Mouse (Mus musculus) MEL-GATA-1-ER (cell line): ENCODE data around the gene Fnbp1l.
A peak's percentile ranks its signal among the peaks of the same experiment; 100 is the strongest.

Experiments used
- DNase-seq: peaks from one replicate; pipeline ENCODE4 v3.0.0-alpha.2; 2012; ENCODE audit warnings: low read depth; ENCODE audit errors: extremely low read depth

The Fnbp1l gene

DNA sequence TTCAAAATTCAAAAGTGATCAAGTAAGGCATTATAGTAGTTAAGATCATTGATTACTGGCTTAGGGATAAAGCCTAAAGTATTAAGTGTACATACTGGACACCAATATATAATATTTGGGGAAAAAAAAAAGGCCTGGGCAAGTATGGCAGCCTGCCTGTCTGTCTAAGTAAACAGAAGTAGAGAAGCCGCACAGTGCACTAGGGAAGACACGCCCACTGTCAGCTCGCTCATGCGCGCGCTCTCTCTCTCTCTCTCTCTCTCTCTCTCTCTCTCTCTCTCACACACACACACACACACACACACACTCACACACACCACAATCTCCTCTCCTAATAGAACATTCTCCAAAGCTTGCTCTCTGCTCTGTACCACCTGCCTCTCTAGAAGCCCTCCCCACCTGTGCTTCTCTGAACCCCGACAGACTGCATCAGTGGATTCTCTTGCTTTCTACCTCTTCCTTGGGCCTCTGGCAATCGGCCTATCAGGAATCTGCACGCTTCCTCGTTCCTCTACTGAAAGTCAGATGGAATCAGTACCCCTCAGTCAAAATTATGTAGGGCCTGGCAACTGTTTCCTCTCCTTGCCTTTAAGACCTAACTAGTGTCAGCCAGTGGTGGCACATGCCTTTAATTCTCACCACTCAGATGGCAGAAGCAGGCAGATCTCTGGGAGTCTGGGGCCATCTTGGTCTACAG is 13.3 kb downstream of the Fnbp1l start:
- peak; percentile 16 for DNase-seq

DNA sequence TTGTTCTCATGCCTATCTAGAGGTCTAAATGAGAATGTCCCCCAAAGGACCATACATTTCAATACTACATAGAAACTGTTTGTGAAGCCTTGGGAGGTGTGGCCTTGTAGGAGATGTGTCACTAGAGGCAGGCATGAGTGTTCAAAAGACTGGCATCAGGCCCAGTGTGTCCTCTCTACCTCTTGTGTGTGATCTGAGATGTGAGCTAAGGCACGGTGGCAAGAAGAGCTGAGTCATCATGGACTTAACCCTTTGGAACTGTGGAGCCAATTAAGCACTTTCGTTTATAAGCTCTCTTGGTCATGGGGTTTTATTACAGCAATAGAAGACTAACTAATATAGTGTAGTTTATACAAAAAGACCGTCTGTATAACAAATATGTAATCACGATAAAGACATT is 16.3 kb downstream of the Fnbp1l start:
- no peak for DNase-seq

DNA sequence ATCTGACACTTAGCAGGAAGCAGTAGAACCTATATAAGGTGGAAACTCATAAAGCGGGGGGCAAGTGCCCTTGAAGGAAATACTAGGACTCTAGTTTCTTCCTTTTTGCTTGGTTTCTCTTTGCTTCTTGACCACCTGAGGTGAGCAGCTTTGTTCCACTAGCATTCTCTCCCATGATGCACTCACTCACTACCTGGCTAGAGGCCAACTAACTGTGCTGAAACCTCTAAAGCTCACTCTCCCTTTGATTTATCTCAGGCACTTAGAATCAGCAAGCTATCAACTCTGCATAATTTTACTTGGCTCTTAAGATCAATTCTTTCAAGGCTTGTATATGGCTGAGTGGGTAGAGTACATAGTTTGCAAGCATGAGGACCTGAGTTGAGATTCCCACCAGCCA is 17.1 kb downstream of the Fnbp1l start:
- no peak for DNase-seq

DNA sequence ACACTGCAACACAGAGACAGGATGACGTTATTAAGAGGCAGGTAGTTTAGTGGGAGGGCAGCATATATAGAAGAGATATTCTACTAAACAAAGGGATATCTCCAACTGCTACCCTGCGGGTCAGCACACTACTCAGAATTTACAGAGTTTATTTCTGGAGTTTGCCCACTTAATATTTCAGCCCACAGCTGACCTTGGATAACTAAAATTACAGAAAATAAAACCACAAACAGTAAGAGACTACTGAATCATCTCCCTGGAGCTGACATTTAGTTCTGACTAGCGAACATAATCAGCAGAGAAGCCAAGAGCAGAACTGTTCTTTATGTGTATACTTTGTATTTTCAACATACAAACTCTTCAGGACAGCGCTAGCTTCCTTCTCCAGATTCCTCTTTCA is 20.2 kb downstream of the Fnbp1l start:
- no peak for DNase-seq

DNA sequence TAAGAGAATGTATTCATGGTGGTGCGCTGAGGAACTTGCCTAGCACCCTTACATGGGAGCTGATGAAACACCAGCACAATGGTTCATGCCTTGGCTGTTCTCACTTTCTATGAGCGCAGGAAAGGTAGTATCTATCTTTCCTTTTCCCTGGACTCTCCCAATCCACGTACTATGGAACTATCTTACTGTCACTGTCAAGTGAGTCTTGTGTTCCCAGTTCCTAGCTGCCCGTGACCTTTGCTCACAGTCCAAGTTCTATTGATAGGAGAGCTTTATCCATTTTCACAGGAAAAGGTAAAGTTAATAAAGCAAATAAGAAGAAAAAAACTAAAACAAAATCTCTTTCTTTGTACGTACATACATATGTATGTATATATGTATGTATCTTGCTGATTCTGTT is 28.7 kb downstream of the Fnbp1l start:
- no peak for DNase-seq

DNA sequence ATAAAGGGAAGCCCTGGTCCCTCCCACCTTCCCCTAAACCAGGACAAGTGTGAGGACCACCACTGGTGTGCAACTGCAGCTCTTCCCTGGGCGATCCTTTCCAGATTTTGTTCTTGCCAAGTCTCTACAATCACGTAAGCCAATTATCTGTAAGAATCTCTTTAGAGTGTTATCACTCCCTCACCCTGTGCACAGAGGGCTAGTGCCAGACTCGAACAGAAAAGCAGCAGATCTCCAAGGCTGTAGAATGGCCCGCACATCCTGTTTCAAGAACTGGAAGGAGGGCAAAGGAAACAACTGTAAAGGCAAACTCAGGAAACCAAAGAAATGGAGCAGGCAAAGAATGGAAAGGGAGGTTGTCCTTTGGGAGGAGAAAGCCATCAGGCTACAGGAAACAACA is 29.2 kb downstream of the Fnbp1l start:
- no peak for DNase-seq

DNA sequence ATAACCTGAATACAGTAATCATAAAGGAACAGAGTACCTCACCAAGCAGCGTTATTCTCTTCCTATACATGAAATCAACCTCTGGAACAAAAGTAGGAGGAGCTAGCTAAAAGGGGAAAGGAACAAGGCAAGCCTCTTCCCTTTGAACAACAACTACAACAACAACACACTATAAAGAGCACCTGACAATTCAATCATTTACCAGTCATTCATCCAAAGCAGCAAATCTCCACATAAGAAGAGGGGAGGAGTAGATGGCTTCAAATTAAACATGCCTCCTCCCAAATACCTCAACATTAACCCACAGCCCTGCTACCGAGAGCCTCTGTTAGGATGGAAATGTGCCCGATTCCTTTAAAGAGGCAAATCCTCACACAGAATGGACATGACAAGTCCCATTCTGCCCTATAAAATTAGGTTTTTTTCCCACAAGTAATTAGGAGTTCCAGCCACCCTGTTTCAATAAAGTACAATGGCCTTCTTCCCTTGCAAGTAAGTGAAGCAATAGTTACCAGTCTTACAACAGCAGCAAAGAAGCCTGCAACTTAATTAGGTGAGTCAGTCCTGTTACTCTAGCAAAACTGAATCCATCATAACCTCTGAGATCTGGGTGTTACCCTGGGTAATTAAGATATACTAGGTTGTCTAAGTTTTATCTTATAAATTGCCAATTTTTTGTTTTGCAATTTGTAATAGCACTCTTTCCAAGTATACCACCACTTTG is 32.4 kb downstream of the Fnbp1l start:
- DNase-seq, result no peak

DNA sequence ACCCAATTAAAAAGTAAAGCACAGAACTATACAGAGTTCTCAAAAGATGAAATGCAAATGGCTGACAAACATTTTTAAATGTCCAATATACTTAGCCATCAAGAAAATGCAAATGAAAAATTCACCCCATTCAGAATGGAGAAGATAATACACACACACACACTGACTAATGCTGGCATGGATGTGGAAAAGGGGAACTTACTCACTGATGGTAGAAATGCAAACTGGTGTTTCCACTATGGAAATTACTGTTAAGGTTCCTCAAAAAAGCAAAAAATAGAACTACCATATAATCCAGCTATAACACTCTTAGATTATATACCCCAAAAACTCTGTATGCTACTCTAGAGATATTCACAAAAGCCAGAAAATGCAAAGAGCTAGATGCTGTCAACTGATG is 42.2 kb downstream of the Fnbp1l start:
- peak; percentile 33 for DNase-seq

DNA sequence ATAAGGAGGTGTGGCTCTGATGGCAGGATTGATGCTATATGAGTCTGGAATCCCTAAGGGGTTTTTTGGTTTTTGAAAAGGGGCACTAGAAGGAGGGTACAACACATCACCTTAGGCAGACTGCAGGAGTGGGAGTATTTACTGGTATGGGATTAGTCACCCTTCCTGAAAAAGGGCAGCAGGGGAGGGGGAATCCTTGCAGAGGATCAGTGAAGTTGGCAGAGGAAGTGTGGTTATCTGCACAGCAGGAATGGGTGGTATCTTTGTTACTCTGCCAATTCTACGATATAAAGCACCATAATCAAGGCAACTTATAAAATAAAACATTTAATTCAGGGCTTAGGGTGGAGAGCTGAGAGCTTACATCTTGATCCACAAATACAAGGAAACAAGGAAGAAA is 44.6 kb downstream of the Fnbp1l start:
- no peak for DNase-seq

DNA sequence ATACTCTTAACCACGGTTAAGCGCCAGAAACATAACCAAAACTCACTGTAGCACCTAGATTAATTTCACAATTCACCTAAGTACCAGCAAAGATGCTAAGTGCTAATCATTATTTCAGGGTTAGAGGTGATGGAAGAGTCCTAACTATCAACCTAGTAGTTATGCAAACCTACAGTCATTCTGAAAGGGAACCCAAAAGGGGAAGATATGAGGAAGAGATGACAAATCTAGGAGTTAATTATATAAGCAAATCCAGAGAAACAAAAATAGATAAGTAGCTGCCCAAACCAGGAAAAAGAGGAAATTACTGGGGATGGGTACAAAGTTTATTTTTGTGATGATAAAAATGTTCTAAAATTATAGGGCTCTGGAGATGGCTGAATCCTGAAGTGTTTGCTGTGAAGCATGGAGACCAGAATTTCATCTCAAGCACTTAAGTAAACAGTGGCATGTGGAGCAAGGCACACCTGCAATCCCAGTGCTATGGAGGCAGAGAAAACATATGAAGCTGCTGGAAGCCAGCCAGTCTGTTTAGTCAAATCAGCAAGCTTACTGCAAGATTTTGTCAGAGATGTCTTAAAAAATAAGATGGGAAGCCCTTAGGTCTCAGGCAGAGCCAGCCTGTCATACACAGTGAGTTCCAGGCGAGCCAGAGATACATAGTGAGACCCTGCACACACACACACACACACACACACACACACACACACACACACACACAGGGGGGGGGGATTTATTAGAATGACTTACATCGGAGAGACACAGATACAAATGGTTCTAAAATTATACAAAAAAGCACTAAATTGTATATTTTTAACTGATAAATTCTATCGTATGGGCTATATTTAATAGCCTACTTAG is 45.9 kb downstream of the Fnbp1l start:
- DNase-seq, result no peak

DNA sequence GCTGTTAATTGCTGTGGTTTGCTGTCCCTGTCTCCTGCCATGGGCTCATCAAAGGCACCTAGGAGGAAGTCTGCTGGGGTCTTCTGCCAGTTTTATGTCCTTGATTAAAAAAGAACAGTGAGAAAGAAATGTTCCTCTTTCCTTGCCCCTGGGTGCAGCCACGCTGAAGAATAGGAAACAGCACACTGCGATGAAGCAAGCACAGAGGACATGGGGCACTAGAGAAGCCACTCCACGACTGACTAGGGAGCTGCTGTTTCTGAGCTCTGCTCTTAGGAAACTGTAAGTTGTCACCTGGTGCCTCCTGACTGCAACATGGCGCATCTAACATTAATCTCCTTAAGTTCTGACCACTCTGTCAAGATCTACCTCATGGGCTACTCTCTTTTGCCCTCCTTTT is 53.0 kb downstream of the Fnbp1l start:
- no peak for DNase-seq

DNA sequence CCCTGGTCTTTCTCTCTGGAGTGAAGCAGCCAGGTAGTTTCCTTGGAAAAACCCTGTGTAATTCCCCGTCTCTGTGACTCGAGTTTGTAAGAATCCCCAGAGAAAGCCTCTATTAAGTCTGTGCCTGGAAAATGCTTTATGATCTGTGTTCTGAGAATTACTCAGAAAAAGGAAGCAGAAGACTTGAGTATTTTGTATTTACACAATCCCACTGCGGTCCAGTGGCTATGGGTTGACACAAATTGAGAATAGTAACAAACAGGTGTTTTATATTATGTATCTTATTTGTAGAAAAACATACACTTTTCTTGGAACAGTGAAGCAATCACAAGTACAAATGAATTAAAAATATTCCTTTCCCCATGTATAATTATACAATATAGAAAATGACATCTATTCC is 53.4 kb downstream of the Fnbp1l start:
- no peak for DNase-seq

DNA sequence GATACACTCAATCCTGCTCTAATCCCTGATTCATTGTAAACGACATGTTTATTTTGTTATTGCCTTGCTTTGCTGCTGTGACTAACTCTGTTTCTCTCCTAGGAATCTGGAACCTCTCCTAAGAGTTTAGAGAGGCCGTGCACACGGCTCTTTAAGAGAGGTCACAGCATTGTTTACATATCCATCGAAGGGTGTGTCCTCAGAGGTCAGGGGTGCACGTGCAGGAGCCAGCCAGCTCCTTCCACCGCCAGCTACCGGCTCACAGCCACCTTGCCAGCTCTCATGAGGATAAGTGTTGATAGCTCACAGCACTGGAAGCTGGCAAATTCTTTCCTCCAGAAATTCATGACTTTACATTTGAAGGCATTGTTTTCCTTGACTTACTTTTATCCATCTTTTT is 54.2 kb downstream of the Fnbp1l start:
- no peak for DNase-seq

DNA sequence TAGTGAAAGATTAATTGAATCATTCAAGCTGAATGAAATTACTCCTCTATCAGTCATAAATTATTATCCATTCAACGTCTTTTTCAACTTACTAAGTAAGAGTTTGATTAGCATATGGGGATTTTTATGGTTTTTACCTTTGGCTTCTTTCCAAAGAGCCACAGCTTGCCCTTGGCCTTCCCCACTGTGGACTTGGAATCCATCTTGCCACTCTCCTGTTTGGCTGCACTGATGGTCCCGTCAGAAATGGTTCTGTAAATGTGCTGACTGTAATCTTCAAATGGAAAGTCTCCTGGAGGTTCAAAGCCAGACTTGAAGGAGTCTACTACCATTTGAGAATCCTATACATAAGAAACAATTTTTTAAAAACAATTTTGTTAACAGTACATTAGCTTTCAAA is 61.7 kb downstream of the Fnbp1l start:
- no peak for DNase-seq

DNA sequence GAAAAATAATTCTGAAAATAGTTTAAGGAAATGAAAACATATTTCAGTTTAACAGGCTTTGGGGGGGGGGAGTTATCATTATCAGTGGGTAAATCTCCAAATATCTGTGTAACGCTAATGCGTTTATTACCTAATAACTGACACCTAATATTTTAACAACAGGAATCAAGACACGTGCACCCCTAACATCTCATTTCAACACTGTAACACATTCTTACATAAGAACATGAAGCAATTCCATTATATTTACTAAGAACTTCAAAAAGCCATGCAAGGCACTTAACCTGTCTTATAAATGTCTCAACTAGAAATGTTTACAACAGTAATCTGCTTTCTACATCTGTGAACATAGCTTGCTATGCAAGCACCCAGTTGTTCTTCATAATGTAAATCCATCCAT is 68.3 kb downstream of the Fnbp1l start:
- DNase-seq, result no peak

DNA sequence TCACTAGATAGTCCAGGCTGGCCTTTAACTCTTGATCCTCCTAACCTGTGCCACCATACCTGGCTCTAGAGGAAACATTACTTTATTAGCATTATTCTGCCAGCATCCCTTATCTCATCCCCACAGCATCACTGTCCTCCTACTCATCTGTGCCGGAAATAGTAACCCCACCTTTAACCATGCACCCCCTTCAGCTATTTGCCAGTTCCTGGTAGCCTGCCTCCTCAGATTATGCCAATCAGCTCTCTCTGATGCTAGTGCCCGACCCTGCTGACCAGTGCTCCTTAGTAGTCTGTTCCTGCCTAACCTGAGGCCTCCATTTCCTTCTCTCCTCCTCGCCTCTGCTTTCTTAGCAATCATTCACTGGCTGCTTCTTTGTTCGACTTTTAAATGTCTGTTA is 72.0 kb downstream of the Fnbp1l start:
- no peak for DNase-seq

DNA sequence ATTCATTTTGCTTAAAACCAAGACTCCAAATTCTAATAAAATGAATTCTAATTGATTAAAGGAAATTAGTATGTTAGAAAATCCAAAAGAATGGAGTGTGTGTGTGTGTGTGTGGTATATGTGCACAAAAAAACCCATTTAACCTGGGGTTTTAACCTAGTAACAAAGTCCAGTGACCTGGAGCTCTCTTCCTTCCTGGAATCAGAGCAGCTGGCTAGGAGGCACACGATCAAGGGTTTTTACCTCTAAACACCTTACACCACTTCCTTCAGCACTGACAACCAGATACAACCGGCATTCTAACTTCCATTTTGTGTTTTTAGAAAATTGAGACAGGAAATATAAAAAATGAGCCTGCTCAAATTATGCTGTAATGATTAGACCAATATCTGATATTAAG is 74.2 kb downstream of the Fnbp1l start:
- no peak for DNase-seq

DNA sequence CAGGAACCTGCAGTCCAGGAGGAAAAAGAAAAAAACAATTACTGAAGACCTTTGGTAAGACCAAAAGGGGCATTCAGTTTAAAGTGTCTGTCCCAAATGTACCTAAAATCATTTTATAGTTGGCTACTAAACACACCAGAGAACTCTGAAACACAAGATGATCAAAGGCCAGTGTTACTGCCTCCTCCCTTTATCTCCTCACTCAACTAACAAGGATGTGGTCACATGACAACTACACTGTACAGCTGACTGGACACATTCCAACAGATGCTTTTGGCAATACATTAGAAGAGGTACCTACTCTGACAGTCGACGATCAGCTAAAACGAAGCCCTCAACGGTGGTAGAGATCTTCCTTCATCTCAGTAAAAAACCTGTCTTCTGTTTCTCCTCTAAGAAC is 78.6 kb downstream of the Fnbp1l start:
- no peak for DNase-seq

DNA sequence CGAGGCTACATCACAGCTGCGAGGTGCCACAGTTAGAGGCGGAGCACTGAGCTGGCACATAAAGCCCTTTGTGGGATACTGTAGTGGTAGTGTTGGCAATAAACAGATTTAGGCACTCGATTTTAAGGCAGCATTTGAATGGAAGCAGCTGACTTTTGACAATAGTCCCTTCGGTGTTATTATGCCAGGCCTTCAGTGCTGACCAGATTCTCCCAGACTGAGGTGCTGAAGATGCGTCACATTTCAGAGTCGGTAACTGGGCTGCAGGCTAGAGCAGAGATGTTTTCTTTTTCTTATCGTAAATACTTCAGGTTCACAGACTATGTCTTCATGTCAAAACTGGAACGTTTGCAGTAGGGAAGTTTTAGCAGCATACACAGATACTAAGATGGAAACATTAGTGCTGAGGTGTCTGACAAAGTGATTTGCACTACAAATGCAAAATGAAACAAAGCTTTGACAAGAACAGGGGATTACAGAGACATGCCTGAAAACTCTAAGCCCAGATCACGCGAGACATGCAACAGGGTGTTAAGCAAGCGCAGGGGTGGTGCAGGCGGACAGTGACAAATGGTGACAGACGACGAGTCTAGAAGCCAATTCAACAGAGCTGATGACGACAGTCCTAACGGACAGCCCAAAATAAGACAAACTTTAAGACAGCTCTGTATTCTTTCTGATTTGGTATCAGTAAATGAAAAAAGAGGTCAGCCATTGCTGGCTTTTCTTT is 79.4 kb downstream of the Fnbp1l start:
- DNase-seq, result no peak

DNA sequence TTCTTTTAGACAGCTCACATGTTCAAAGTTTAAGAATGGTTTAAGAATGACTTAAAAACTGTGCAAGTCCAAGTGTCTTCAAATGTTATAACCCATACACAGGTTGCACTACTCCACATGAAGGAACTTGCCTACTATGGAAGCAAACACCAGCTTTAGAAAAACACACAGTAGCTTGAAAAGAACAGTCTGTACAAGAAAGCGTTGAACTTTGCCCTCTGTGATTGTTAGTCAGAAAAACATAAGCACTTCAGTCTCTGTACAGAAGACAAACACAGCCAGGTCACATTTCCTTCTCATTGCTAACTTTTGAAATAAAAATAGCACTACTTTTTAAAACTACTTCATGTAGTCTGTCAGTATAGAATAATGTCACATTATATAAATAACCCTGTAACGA is 80.7 kb downstream of the Fnbp1l start:
- no peak for DNase-seq

DNA sequence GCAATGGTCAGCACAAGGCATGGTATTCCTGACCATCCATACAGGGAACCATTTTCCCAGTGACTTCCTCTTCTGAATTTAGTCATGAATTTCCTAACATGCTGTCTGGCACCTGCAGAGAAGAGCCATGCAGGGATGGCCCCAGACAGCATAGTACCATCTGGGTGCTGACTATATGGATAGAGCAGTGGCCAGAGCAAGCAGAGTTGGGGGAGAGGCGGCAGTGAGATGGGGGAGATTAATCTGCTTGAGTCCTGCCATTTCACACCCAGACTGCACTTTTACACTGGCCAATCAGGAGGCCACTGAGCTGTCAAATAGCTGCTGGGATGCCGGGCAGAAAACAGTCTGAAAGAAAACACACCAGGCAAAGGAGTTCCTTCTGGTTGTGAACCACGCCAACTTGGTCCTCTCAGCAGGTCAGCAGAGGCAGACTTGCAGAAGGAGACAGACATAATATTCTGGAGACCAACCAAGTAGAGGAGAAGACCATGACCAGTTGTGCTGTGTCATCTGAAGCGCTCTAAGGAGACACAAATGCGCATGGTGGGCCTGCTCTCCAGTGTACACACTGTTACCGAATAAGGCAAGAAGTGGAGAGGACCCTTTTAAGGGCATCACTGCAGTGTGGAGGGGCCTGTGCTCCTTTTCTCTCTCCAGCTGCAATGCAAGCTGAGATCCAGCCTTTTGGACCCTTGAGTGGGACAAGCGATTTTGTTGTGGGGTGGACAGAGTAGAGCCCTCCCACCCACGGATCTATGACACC is 83.4 kb downstream of the Fnbp1l start:
- DNase-seq, result no peak
